Comparison of ENCODE assay signal across 8 mouse cellular contexts in the genomic region with DNA sequence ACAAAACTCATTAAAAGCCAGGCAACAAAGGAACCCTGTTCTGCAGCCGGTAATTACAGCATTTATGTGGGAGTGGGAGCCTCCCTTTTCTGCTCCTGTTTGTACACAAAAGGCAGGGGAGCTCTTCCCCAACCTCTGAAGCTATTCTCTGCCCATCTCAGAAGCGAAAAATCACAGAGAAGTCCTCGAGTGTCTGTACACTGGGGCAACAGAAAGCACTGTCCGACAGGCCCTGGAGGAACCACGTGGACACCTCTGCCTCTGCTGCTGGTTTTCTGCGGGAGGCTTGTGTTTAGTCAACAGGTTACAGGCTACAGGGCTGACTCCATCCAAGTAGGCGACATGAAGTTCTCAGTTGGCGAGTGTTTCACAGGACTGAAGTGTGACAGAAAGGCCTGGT. TPM values are rescaled to one million over a fixed set of nuclear protein-coding genes. Genes with fewer than 3 reads are reported as not detected.
A peak's percentile ranks its signal among the peaks of the same experiment; 100 is the strongest.
DNase-seq lines count a peak whose midpoint lies in the region; ATAC-seq lines count a peak whose summit lies in the region.

No protein-coding gene starts in this region.

- peak; percentile 43 for DNase-seq in thymus, postnatal 25 days
- no peak for DNase-seq in thymus, postnatal 0 days (ENCODE audit: low spot score)
- no peak for DNase-seq in heart, embryonic 10.5 days (ENCODE audit: low spot score)
- peak; percentile 64 for DNase-seq in limb, embryonic 11.5 days (ENCODE audit: low spot score)
- DNase-seq in neural tube, embryonic 10.5 days (ENCODE audit: extremely low spot score, low spot score): peak; percentile 21
- DNase-seq in urinary bladder, postnatal 10 days (ENCODE audit: low spot score): no peak
- DNase-seq in layer of hippocampus, adult 9-10 months (ENCODE audit: low spot score): no peak
- DNase-seq in right cerebral cortex, postnatal 4 days: no peak

- peak overlapping the region; percentile 70 for H3K9ac ChIP-seq in limb, embryonic 11.5 days (ENCODE audit: low read length)

- H3K4me1 ChIP-seq in heart, embryonic 10.5 days: peaks cover 30% of the 10 kb centered on the region
- peaks cover 33% of the 10 kb centered on the region for H3K4me1 ChIP-seq in limb, embryonic 11.5 days (ENCODE audit: control insufficient read depth, insufficient read depth, low read length)

- H3K9me3 ChIP-seq in heart, embryonic 10.5 days: no peaks in the 10 kb centered on the region
- H3K9me3 ChIP-seq in limb, embryonic 11.5 days (ENCODE audit: control insufficient read depth, low read length): no peaks in the 10 kb centered on the region

- peak overlapping the region; percentile 74 for H3K4me2 ChIP-seq in limb, embryonic 11.5 days (ENCODE audit: low read depth, severe bottlenecking)

- H3K27ac ChIP-seq in heart, embryonic 10.5 days: peak overlapping the region; percentile 72
- peak overlapping the region; percentile 72 for H3K27ac ChIP-seq in limb, embryonic 11.5 days (replicated peaks; ENCODE audit: low read depth, low read length)

- ATAC-seq in limb, embryonic 11.5 days (ENCODE audit: insufficient number of reproducible peaks, low FRiP score, low TSS enrichment, low read depth): no peak

- WGBS in heart, embryonic 10.5 days: 55% methylated on average over 8 of the region's 8 CpGs
- WGBS in limb, embryonic 11.5 days: 16% methylated on average over 8 of the region's 8 CpGs

- peak overlapping the region; percentile 96 for H3K4me3 ChIP-seq in heart, embryonic 10.5 days
- peak overlapping the region; percentile 84 for H3K4me3 ChIP-seq in limb, embryonic 11.5 days (ENCODE audit: low read depth, low read length)

- H3K36me3 ChIP-seq in heart, embryonic 10.5 days: peaks cover 24% of the 10 kb centered on the region
- H3K36me3 ChIP-seq in limb, embryonic 11.5 days (ENCODE audit: control insufficient read depth, insufficient read depth, low read length): peaks cover 16% of the 10 kb centered on the region

- H3K27me3 ChIP-seq in heart, embryonic 10.5 days (ENCODE audit: insufficient read depth, poor library complexity, severe bottlenecking): no peaks in the 10 kb centered on the region
- no peaks in the 10 kb centered on the region for H3K27me3 ChIP-seq in limb, embryonic 11.5 days (ENCODE audit: control insufficient read depth, insufficient read depth, low read length)

RNA-seq across cellular contexts. Expression of a gene that starts 2.1 kb away (rescaled TPM):
- polyA plus RNA-seq in thymus, postnatal 0 days (2015; fragmentation: Nextera tagmentation; extraction: Ambion mirVana): 255 and 277 TPM in 2 replicates
- 38.5 and 41.0 TPM in 2 replicates for polyA plus RNA-seq in heart, embryonic 10.5 days (2016; fragmentation: Nextera tagmentation; extraction: Ambion mirVana)
- 98.2 and 112 TPM in 2 replicates for polyA plus RNA-seq in limb, embryonic 11.5 days (2014; fragmentation: Nextera tagmentation; extraction: Ambion mirVana)

Comparison
In these comparisons a context has a peak if more than half of its experiments do, and no peak if none do; other contexts are left out.
1. DNase-seq: peak in thymus, postnatal 25 days (single experiment), limb, embryonic 11.5 days (single experiment) and neural tube, embryonic 10.5 days (single experiment); none in thymus, postnatal 0 days (single experiment), heart, embryonic 10.5 days (single experiment), urinary bladder, postnatal 10 days (single experiment), layer of hippocampus, adult 9-10 months (single experiment) and right cerebral cortex, postnatal 4 days (single experiment).